Mouse (Mus musculus) right cerebral cortex, postnatal 25 days (tissue): ENCODE measurements at regions not wholly inside any gene's neighbourhood (a gene's known extent, or its start where the extent isn't known, plus 50 kb on each side); places are given as distances from the start of the nearest gene placed in this dataset.

Experiments used
- DNase-seq: peaks from one replicate; pipeline ENCODE4 v3.0.0; 2022

GRCm38 (mm10) chr5:73729646-73730045 is 78.5 kb downstream of the Spata18 start:
- no peak for DNase-seq

- DNase-seq: no peak
Observed at GRCm38 (mm10) chr5:73731423-73731822, 80.2 kb downstream of the Spata18 start.

- no peak for DNase-seq
Observed at GRCm38 (mm10) chr5:73731991-73732565, 80.9 kb downstream of the Spata18 start.

- DNase-seq: no peak
Observed at GRCm38 (mm10) chr5:73740766-73741165, 89.6 kb downstream of the Spata18 start.

- DNase-seq: no peak
Observed at GRCm38 (mm10) chr5:73741441-73741840, 90.3 kb downstream of the Spata18 start.

GRCm38 (mm10) chr5:73743953-73744352 is 92.8 kb downstream of the Spata18 start:
- DNase-seq: no peak

- DNase-seq: no peak
Observed at GRCm38 (mm10) chr5:73749791-73750190, 98.6 kb downstream of the Spata18 start.

GRCm38 (mm10) chr5:73752225-73752644 is 101.1 kb downstream of the Spata18 start:
- no peak for DNase-seq

- no peak for DNase-seq
Observed at GRCm38 (mm10) chr5:73753827-73754226, 102.6 kb downstream of the Spata18 start.

GRCm38 (mm10) chr5:73758534-73758933 is 107.4 kb downstream of the Spata18 start:
- no peak for DNase-seq

- no peak for DNase-seq
Observed at GRCm38 (mm10) chr5:73761236-73761635, 110.1 kb downstream of the Spata18 start.

GRCm38 (mm10) chr5:73761709-73762108 is 110.5 kb downstream of the Spata18 start:
- peak; percentile 62 for DNase-seq

GRCm38 (mm10) chr5:73764226-73764625 is 113.0 kb downstream of the Spata18 start:
- no peak for DNase-seq

GRCm38 (mm10) chr5:73765466-73765865 is 114.3 kb downstream of the Spata18 start:
- DNase-seq: no peak

- DNase-seq: no peak
Observed at GRCm38 (mm10) chr5:73768253-73768652, 117.1 kb downstream of the Spata18 start.

GRCm38 (mm10) chr5:73775775-73776548 is 124.8 kb downstream of the Spata18 start:
- DNase-seq: no peak

GRCm38 (mm10) chr5:73777282-73777921 is 126.2 kb downstream of the Spata18 start:
- no peak for DNase-seq

GRCm38 (mm10) chr5:73781190-73781940 is 130.2 kb downstream of the Spata18 start:
- DNase-seq: no peak

GRCm38 (mm10) chr5:73782214-73783091 is 131.3 kb downstream of the Spata18 start:
- DNase-seq: no peak

GRCm38 (mm10) chr5:73787275-73787674 is 136.1 kb downstream of the Spata18 start:
- no peak for DNase-seq

GRCm38 (mm10) chr5:73792216-73792615 is 141.0 kb downstream of the Spata18 start:
- no peak for DNase-seq

- no peak for DNase-seq
Observed at GRCm38 (mm10) chr5:73796201-73796600, 145.0 kb downstream of the Spata18 start.
